Mouse (Mus musculus): Measurements from ENCODE around the gene Lpar3. TPM values are rescaled to one million over a fixed set of nuclear protein-coding genes. Genes with fewer than 3 reads are reported as not detected.

Lpar3 gene
- total RNA-seq, 2 experiments from 2014 or later, result 0.10 to 0.14 TPM

- Histone ChIP-seq H3K4me3 (no peak overlapping the region), H3K27ac (no peak overlapping the region)
- DNase-seq, result no peak
- intact Hi-C loops (cut with DNase I), result no loop called here
- no peak for TF ChIP-seq CTCF (IDR thresholded peaks at IDR 0.05)
These were observed 56.2 kb downstream of the Lpar3 start for GRCm38 (mm10) chr3:146276991-146277390.

GRCm38 (mm10) chr3:146277456-146277855 is 56.7 kb downstream of the Lpar3 start:
- peak; percentile 31 for DNase-seq
- Histone ChIP-seq H3K4me3 (no peak overlapping the region), H3K27ac (no peak overlapping the region)
- peak; percentile 25; the same call in 1 of the 2 replicates for TF ChIP-seq CTCF (IDR thresholded peaks at IDR 0.05)
- intact Hi-C loops (cut with DNase I), result no loop called here

- H3K27ac ChIP-seq, result no peak overlapping the region
- DNase-seq, result no peak
- TF ChIP-seq CTCF (IDR thresholded peaks at IDR 0.05), result no peak
- intact Hi-C loops (cut with DNase I), result no loop called here
- no peak overlapping the region for H3K4me3 ChIP-seq
These were observed 57.7 kb downstream of the Lpar3 start for GRCm38 (mm10) chr3:146278195-146279140.

- no peak for TF ChIP-seq CTCF (IDR thresholded peaks at IDR 0.05)
- intact Hi-C loops (cut with DNase I), result no loop called here
- H3K4me3 ChIP-seq, result no peak overlapping the region
- no peak overlapping the region for H3K27ac ChIP-seq
- DNase-seq, result no peak
These were observed 63.1 kb downstream of the Lpar3 start for GRCm38 (mm10) chr3:146283732-146284361.

- Histone ChIP-seq H3K27ac (no peak overlapping the region), H3K4me3 (no peak overlapping the region)
- intact Hi-C loops (cut with DNase I), result no loop called here
- DNase-seq, result no peak
- no peak for TF ChIP-seq CTCF (IDR thresholded peaks at IDR 0.05)
These were observed 65.4 kb downstream of the Lpar3 start for GRCm38 (mm10) chr3:146286118-146286517.

GRCm38 (mm10) chr3:146291928-146292327 is 71.2 kb downstream of the Lpar3 start:
- Histone ChIP-seq H3K4me3 (no peak overlapping the region), H3K27ac (no peak overlapping the region)
- no peak for TF ChIP-seq CTCF (IDR thresholded peaks at IDR 0.05)
- DNase-seq, result no peak
- intact Hi-C loops (cut with DNase I), result no loop called here

- DNase-seq, result no peak
- TF ChIP-seq CTCF (IDR thresholded peaks at IDR 0.05), result no peak
- Histone ChIP-seq H3K27ac (no peak overlapping the region), H3K4me3 (no peak overlapping the region)
- intact Hi-C loops (cut with DNase I), result no loop called here
These were observed 71.8 kb downstream of the Lpar3 start for GRCm38 (mm10) chr3:146292515-146292914.

GRCm38 (mm10) chr3:146302451-146302850 is 81.7 kb downstream of the Lpar3 start:
- Histone ChIP-seq H3K4me3 (no peak overlapping the region), H3K27ac (no peak overlapping the region)
- DNase-seq, result no peak
- TF ChIP-seq CTCF (IDR thresholded peaks at IDR 0.05), result no peak
- intact Hi-C loops (cut with DNase I), result no loop called here

- intact Hi-C loops (cut with DNase I), result no loop called here
- Histone ChIP-seq H3K4me3 (no peak overlapping the region), H3K27ac (no peak overlapping the region)
- no peak for TF ChIP-seq CTCF (IDR thresholded peaks at IDR 0.05)
- no peak for DNase-seq
These were observed 82.4 kb downstream of the Lpar3 start for GRCm38 (mm10) chr3:146303194-146303593.

- no peak overlapping the region for H3K27ac ChIP-seq
- DNase-seq, result no peak
- TF ChIP-seq CTCF (IDR thresholded peaks at IDR 0.05), result no peak
- H3K4me3 ChIP-seq, result no peak overlapping the region
- intact Hi-C loops (cut with DNase I), result no loop called here
These were observed 84.0 kb downstream of the Lpar3 start for GRCm38 (mm10) chr3:146304556-146305405.

GRCm38 (mm10) chr3:146307341-146307740 is 86.6 kb downstream of the Lpar3 start:
- no peak overlapping the region for H3K27ac ChIP-seq
- no peak for DNase-seq
- no peak for TF ChIP-seq CTCF (IDR thresholded peaks at IDR 0.05)
- intact Hi-C loops (cut with DNase I), result no loop called here
- no peak overlapping the region for H3K4me3 ChIP-seq

GRCm38 (mm10) chr3:146307886-146308285 is 87.1 kb downstream of the Lpar3 start:
- no peak for DNase-seq
- Histone ChIP-seq H3K4me3 (no peak overlapping the region), H3K27ac (no peak overlapping the region)
- TF ChIP-seq CTCF (IDR thresholded peaks at IDR 0.05), result no peak
- intact Hi-C loops (cut with DNase I), result no loop called here

Measured in gastrocnemius, adult 2 months (tissue).